Mouse (Mus musculus): ENCODE measurements at regions not wholly inside any gene's neighbourhood (a gene's known extent, or its start where the extent isn't known, plus 50 kb on each side); places are given as distances from the start of the nearest gene placed in this dataset.

GRCm38 (mm10) chr10:66752237-66752810 is 343.6 kb upstream of the Jmjd1c start:
- H3K9me3 ChIP-seq (replicated peaks) = no peaks in the 10 kb centered on the region
- H3K36me3 ChIP-seq = no peaks in the 10 kb centered on the region
- no peaks in the 10 kb centered on the region for H3K27me3 ChIP-seq (replicated peaks)
- no peaks in the 10 kb centered on the region for H3K4me1 ChIP-seq
- 73% methylated on average over 7 of the region's 7 CpGs for WGBS (ENCODE audit: insufficient replicate concordance)
- H3K27ac ChIP-seq = no peak overlapping the region
- no peak overlapping the region for H3K9ac ChIP-seq
- ATAC-seq = no peak
- H3K4me3 ChIP-seq = no peak overlapping the region
- no peak overlapping the region for H3K4me2 ChIP-seq

GRCm38 (mm10) chr10:66756866-66757265 is 339.1 kb upstream of the Jmjd1c start:
- H3K4me3 ChIP-seq = no peak overlapping the region
- ATAC-seq = no peak
- no peak overlapping the region for H3K9ac ChIP-seq
- 65% methylated on average over 4 of the region's 4 CpGs for WGBS (ENCODE audit: insufficient replicate concordance)
- no peak overlapping the region for H3K4me2 ChIP-seq
- no peaks in the 10 kb centered on the region for H3K9me3 ChIP-seq (replicated peaks)
- H3K36me3 ChIP-seq = no peaks in the 10 kb centered on the region
- H3K27ac ChIP-seq = no peak overlapping the region
- H3K4me1 ChIP-seq = no peaks in the 10 kb centered on the region
- H3K27me3 ChIP-seq (replicated peaks) = no peaks in the 10 kb centered on the region

- Histone ChIP-seq H3K4me1 (no peaks in the 10 kb centered on the region), H3K9ac (no peak overlapping the region), H3K4me3 (no peak overlapping the region), H3K4me2 (no peak overlapping the region), H3K27ac (no peak overlapping the region), H3K9me3 (replicated peaks) (peaks cover 23% of the 10 kb centered on the region), H3K36me3 (no peaks in the 10 kb centered on the region), H3K27me3 (replicated peaks) (no peaks in the 10 kb centered on the region)
- no peak for ATAC-seq
- 37% methylated on average over 21 of the region's 21 CpGs for WGBS (ENCODE audit: insufficient replicate concordance)
Measured at GRCm38 (mm10) chr10:66770161-66771030, 325.5 kb upstream of the Jmjd1c start.

- H3K9me3 ChIP-seq (replicated peaks) = peaks cover 4% of the 10 kb centered on the region; the same call in 1 of the 2 replicates
- no peak overlapping the region for H3K4me2 ChIP-seq
- no peak overlapping the region for H3K4me3 ChIP-seq
- 52% methylated on average over 11 of the region's 11 CpGs for WGBS (ENCODE audit: insufficient replicate concordance)
- H3K36me3 ChIP-seq = no peaks in the 10 kb centered on the region
- H3K27me3 ChIP-seq (replicated peaks) = no peaks in the 10 kb centered on the region
- no peak overlapping the region for H3K9ac ChIP-seq
- no peak overlapping the region for H3K27ac ChIP-seq
- no peak for ATAC-seq
- H3K4me1 ChIP-seq = no peaks in the 10 kb centered on the region
Measured at GRCm38 (mm10) chr10:66780335-66781170, 315.4 kb upstream of the Jmjd1c start.

GRCm38 (mm10) chr10:66781171-66781510 is 314.8 kb upstream of the Jmjd1c start:
- H3K4me3 ChIP-seq = no peak overlapping the region
- no peaks in the 10 kb centered on the region for H3K36me3 ChIP-seq
- peaks cover 4% of the 10 kb centered on the region; the same call in 1 of the 2 replicates for H3K9me3 ChIP-seq (replicated peaks)
- H3K4me2 ChIP-seq = no peak overlapping the region
- 39% methylated on average over 1 of the region's 1 CpGs for WGBS (ENCODE audit: insufficient replicate concordance)
- H3K4me1 ChIP-seq = no peaks in the 10 kb centered on the region
- H3K27me3 ChIP-seq (replicated peaks) = no peaks in the 10 kb centered on the region
- ATAC-seq = no peak
- no peak overlapping the region for H3K9ac ChIP-seq
- H3K27ac ChIP-seq = no peak overlapping the region

GRCm38 (mm10) chr10:66782025-66782424 is 313.9 kb upstream of the Jmjd1c start:
- H3K4me1 ChIP-seq = no peaks in the 10 kb centered on the region
- H3K27ac ChIP-seq = no peak overlapping the region
- ATAC-seq = no peak
- no peak overlapping the region for H3K9ac ChIP-seq
- H3K9me3 ChIP-seq (replicated peaks) = peaks cover 4% of the 10 kb centered on the region; the same call in 1 of the 2 replicates
- no peak overlapping the region for H3K4me3 ChIP-seq
- no peak overlapping the region for H3K4me2 ChIP-seq
- 72% methylated on average over 5 of the region's 5 CpGs for WGBS (ENCODE audit: insufficient replicate concordance)
- no peaks in the 10 kb centered on the region for H3K27me3 ChIP-seq (replicated peaks)
- H3K36me3 ChIP-seq = no peaks in the 10 kb centered on the region

- ATAC-seq = peak; percentile 27; the same call in 1 of the 2 replicates
- H3K9me3 ChIP-seq (replicated peaks) = no peaks in the 10 kb centered on the region; the same call in 1 of the 2 replicates
Measured at GRCm38 (mm10) chr10:66787812-66788211, 308.1 kb upstream of the Jmjd1c start.

GRCm38 (mm10) chr10:66796296-66796695 is 299.6 kb upstream of the Jmjd1c start:
- Histone ChIP-seq H3K9me3 (replicated peaks) (no peaks in the 10 kb centered on the region), H3K27me3 (replicated peaks) (no peaks in the 10 kb centered on the region), H3K4me3 (no peak overlapping the region), H3K36me3 (no peaks in the 10 kb centered on the region), H3K27ac (no peak overlapping the region), H3K4me1 (no peaks in the 10 kb centered on the region), H3K4me2 (no peak overlapping the region), H3K9ac (no peak overlapping the region)
- ATAC-seq = no peak
- WGBS (ENCODE audit: insufficient replicate concordance) = 77% methylated on average over 9 of the region's 9 CpGs

More at GRCm38 (mm10) chr10:66787812-66788211, 308.1 kb upstream of the Jmjd1c start:
- Histone ChIP-seq H3K9ac (no peak overlapping the region), H3K4me1 (no peaks in the 10 kb centered on the region), H3K27me3 (replicated peaks) (no peaks in the 10 kb centered on the region), H3K36me3 (no peaks in the 10 kb centered on the region), H3K4me2 (no peak overlapping the region), H3K27ac (no peak overlapping the region), H3K4me3 (no peak overlapping the region)
- 62% methylated on average over 7 of the region's 7 CpGs for WGBS (ENCODE audit: insufficient replicate concordance)

GRCm38 (mm10) chr10:66802691-66803090 is 293.2 kb upstream of the Jmjd1c start:
- H3K4me2 ChIP-seq = no peak overlapping the region
- WGBS (ENCODE audit: insufficient replicate concordance) = 67% methylated on average over 1 of the region's 1 CpGs
- no peak overlapping the region for H3K9ac ChIP-seq
- H3K4me1 ChIP-seq = no peaks in the 10 kb centered on the region
- no peaks in the 10 kb centered on the region for H3K9me3 ChIP-seq (replicated peaks)
- H3K27ac ChIP-seq = no peak overlapping the region
- H3K27me3 ChIP-seq (replicated peaks) = no peaks in the 10 kb centered on the region
- ATAC-seq = no peak
- H3K36me3 ChIP-seq = no peaks in the 10 kb centered on the region
- no peak overlapping the region for H3K4me3 ChIP-seq

- Histone ChIP-seq H3K27me3 (replicated peaks) (no peaks in the 10 kb centered on the region), H3K4me1 (no peaks in the 10 kb centered on the region), H3K36me3 (no peaks in the 10 kb centered on the region), H3K4me3 (no peak overlapping the region), H3K4me2 (no peak overlapping the region), H3K9ac (no peak overlapping the region), H3K9me3 (replicated peaks) (no peaks in the 10 kb centered on the region), H3K27ac (no peak overlapping the region)
- WGBS (ENCODE audit: insufficient replicate concordance) = 37% methylated on average over 16 of the region's 16 CpGs
- no peak for ATAC-seq
Measured at GRCm38 (mm10) chr10:66807261-66807968, 288.5 kb upstream of the Jmjd1c start.

GRCm38 (mm10) chr10:66812515-66813260 is 283.2 kb upstream of the Jmjd1c start:
- 68% methylated on average over 11 of the region's 11 CpGs for WGBS (ENCODE audit: insufficient replicate concordance)
- no peak overlapping the region for H3K27ac ChIP-seq
- peaks cover 4% of the 10 kb centered on the region; the same call in 1 of the 2 replicates for H3K27me3 ChIP-seq (replicated peaks)
- H3K9ac ChIP-seq = no peak overlapping the region
- H3K4me1 ChIP-seq = no peaks in the 10 kb centered on the region; the same call in 1 of the 2 replicates
- no peak overlapping the region for H3K4me2 ChIP-seq
- no peaks in the 10 kb centered on the region for H3K9me3 ChIP-seq (replicated peaks)
- no peaks in the 10 kb centered on the region for H3K36me3 ChIP-seq
- ATAC-seq = no peak
- H3K4me3 ChIP-seq = no peak overlapping the region

Measured in liver, embryonic 12.5 days (tissue).